Mouse (Mus musculus) heart, adult 2 months (tissue): ENCODE data around the gene Galnt15. TPM values are rescaled to one million over a fixed set of nuclear protein-coding genes. Genes with fewer than 3 reads are reported as not detected.

Experiments
- DNase-seq, 2 experiments: peaks; one replicate each; pipeline ENCODE4 v3.0.0; 2021
- H3K27ac ChIP-seq: fragments of 200-600 bp; 2 replicates; pipeline ENCODE4 v1.8.1; 2022
- H3K27me3 ChIP-seq: fragments of 200-500 bp; 2 replicates; pipeline ENCODE4 v1.6.1; 2012; ENCODE audit warnings: mild to moderate bottlenecking, low read length, inconsistent platforms, mixed read lengths; ENCODE audit not compliant: control insufficient read depth, insufficient read depth
- H3K36me3 ChIP-seq: fragments of 200-500 bp; 2 replicates; pipeline ENCODE4 v1.6.1; 2012; ENCODE audit warnings: low read length, inconsistent platforms; ENCODE audit not compliant: control insufficient read depth, insufficient read depth
- H3K4me1 ChIP-seq: fragments of 200-500 bp; 2 replicates; pipeline ENCODE4 v1.6.1; 2011; ENCODE audit warnings: low read length; ENCODE audit not compliant: control insufficient read depth, insufficient read depth
- H3K4me3 ChIP-seq: fragments of 200-600 bp; 2 replicates; pipeline ENCODE4 v1.8.1; 2022
- H3K79me2 ChIP-seq: fragments of 200-500 bp; replicated peaks from 2 replicates; pipeline ENCODE4 v1.6.1; 2012; ENCODE audit warnings: mild to moderate bottlenecking, inconsistent platforms, low read length, moderate library complexity, mixed read lengths; ENCODE audit not compliant: control insufficient read depth, insufficient read depth
- H3K9ac ChIP-seq: fragments of 200-500 bp; 2 replicates; pipeline ENCODE4 v1.6.1; 2012; ENCODE audit warnings: low read depth, mild to moderate bottlenecking, control low read depth, inconsistent platforms, low read length, mixed read lengths
- CTCF ChIP-seq: fragments of 200-600 bp; IDR thresholded peaks from 2 replicates; pipeline ENCODE4 v1.8.1; 2022; ENCODE audit warnings: antibody characterized with exemption, mild to moderate bottlenecking, moderate library complexity
- EP300 ChIP-seq: fragments of 200-500 bp; IDR thresholded peaks from 2 replicates; pipeline ENCODE4 v1.6.1; 2011; ENCODE audit warnings: low read depth, low read length, control low read depth; ENCODE audit not compliant: insufficient read depth
- POLR2A ChIP-seq: fragments of 200-500 bp; IDR thresholded peaks from 2 replicates; pipeline ENCODE4 v1.6.1; 2011; ENCODE audit warnings: mild to moderate bottlenecking, low read depth, low read length, control low read depth; ENCODE audit not compliant: insufficient read depth
- WGBS: fragments of 180-500 bp; shearing (Covaris S2); methylation state at CpG from one replicate; pipeline ENCODE4 v1.1.7; 2018; 5-methylcytosine and 5-hydroxymethylcytosine counted together
- intact Hi-C: fragments of 180-260 bp; cut with DNase I; formaldehyde crosslinking; loops from one replicate; pipeline ENCODE4 v1.15.1; 2025
- polyA plus RNA-seq: library from polyadenylated mRNA; depleted of rRNA; stranded (reverse); fragments of >200 nt; gene quantifications from 2 replicates; pipeline ENCODE4 v1.2.3, GENCODE M21; 2012
- total RNA-seq, 2 experiments: library from RNA; stranded (reverse); gene quantifications; 2 replicates each; pipeline ENCODE4 v1.2.3; 2021

Gene Galnt15
- total and polyA plus RNA-seq, 3 experiments, result 10.1 to 18.1 (median 11.2) TPM

- TF ChIP-seq EP300 (peak; percentile 82; the same call in 1 of the 2 replicates), POLR2A (no peak; the same call in 1 of the 2 replicates)
- no peak overlapping the region for H3K4me3 ChIP-seq
- H3K27ac ChIP-seq, result peak overlapping the region; percentile 83
- DNase-seq, result peak in 1 of 2 experiments; percentile 45
- peaks cover 5% of the 10 kb centered on the region; the same call in 1 of the 2 replicates for H3K36me3 ChIP-seq
- intact Hi-C loops, result loop anchor here (2.0 kb wide), 1 partner anchor 43 kb away; no protein-coding TSS in a partner anchor
- peaks cover 16% of the 10 kb centered on the region for H3K4me1 ChIP-seq
- peak overlapping the region; percentile 22; the same call in 1 of the 2 replicates for H3K9ac ChIP-seq
- H3K79me2 ChIP-seq, result no peaks in the 10 kb centered on the region
- WGBS, result 50% methylated on average over 9 of the region's 9 CpGs
- no peaks in the 10 kb centered on the region for H3K27me3 ChIP-seq
These were observed 23.0 kb upstream of the Galnt15 start for GRCm38 (mm10) chr14:32005673-32006261.

GRCm38 (mm10) chr14:32007654-32008335 is 21.0 kb upstream of the Galnt15 start:
- peak overlapping the region; percentile 75 for H3K27ac ChIP-seq
- intact Hi-C loops, result loop anchor here (1.0 kb wide), 1 partner anchor 21 kb away; the partner anchor contains the start of gene Galnt15

GRCm38 (mm10) chr14:32009715-32010114 is 19.1 kb upstream of the Galnt15 start:
- no peak for TF ChIP-seq EP300
- TF ChIP-seq POLR2A, result no peak
- no peak for TF ChIP-seq CTCF
- WGBS, result 87% methylated on average over 2 of the region's 2 CpGs

More at GRCm38 (mm10) chr14:32007654-32008335, 21.0 kb upstream of the Galnt15 start:
- Histone ChIP-seq H3K4me1 (peaks cover 15% of the 10 kb centered on the region), H3K79me2 (no peaks in the 10 kb centered on the region), H3K4me3 (no peak overlapping the region), H3K36me3 (peaks cover 5% of the 10 kb centered on the region; the same call in 1 of the 2 replicates), H3K9ac (no peak overlapping the region), H3K27me3 (no peaks in the 10 kb centered on the region)
- 52% methylated on average over 4 of the region's 4 CpGs for WGBS
- TF ChIP-seq CTCF (no peak), POLR2A (no peak), EP300 (no peak)
- no peak for DNase-seq

GRCm38 (mm10) chr14:32011547-32012304 is 17.1 kb upstream of the Galnt15 start:
- no peak overlapping the region for H3K9ac ChIP-seq
- H3K4me1 ChIP-seq, result peaks cover 6% of the 10 kb centered on the region
- H3K27me3 ChIP-seq, result no peaks in the 10 kb centered on the region
- peaks cover 2% of the 10 kb centered on the region; the same call in 1 of the 2 replicates for H3K36me3 ChIP-seq
- no peak overlapping the region for H3K4me3 ChIP-seq
- no peak overlapping the region for H3K27ac ChIP-seq
- no peaks in the 10 kb centered on the region for H3K79me2 ChIP-seq
- 71% methylated on average over 6 of the region's 6 CpGs for WGBS
- intact Hi-C loops, result no loop called here
- DNase-seq, result no peak
- TF ChIP-seq EP300 (no peak), POLR2A (no peak), CTCF (no peak)

More at GRCm38 (mm10) chr14:32009715-32010114, 19.1 kb upstream of the Galnt15 start:
- H3K27me3 ChIP-seq, result no peaks in the 10 kb centered on the region
- H3K9ac ChIP-seq, result no peak overlapping the region
- no peak overlapping the region for H3K27ac ChIP-seq
- intact Hi-C loops, result no loop called here
- peaks cover 5% of the 10 kb centered on the region; the same call in 1 of the 2 replicates for H3K36me3 ChIP-seq
- no peak for DNase-seq
- peaks cover 11% of the 10 kb centered on the region for H3K4me1 ChIP-seq
- H3K4me3 ChIP-seq, result no peak overlapping the region
- H3K79me2 ChIP-seq, result no peaks in the 10 kb centered on the region

- Histone ChIP-seq H3K4me3 (no peak overlapping the region), H3K27ac (peak overlapping the region; percentile 48), H3K9ac (no peak overlapping the region), H3K27me3 (no peaks in the 10 kb centered on the region), H3K4me1 (peaks cover 4% of the 10 kb centered on the region), H3K79me2 (no peaks in the 10 kb centered on the region), H3K36me3 (no peaks in the 10 kb centered on the region)
- TF ChIP-seq EP300, result no peak
- TF ChIP-seq CTCF, result no peak
- no peak for TF ChIP-seq POLR2A
- DNase-seq, result no peak
- WGBS, result 72% methylated on average over 7 of the region's 7 CpGs
- intact Hi-C loops, result no loop called here
These were observed 13.5 kb upstream of the Galnt15 start for GRCm38 (mm10) chr14:32015131-32015770.
